Mouse (Mus musculus): Measurements from ENCODE around the gene Phb2. TPM values are rescaled to one million over a fixed set of nuclear protein-coding genes. Genes with fewer than 3 reads are reported as not detected.

Gene Phb2
- total RNA-seq (2023), result 186 TPM

GRCm38 (mm10) chr6:124711824-124712782 is at the start of gene Phb2, which contains the start of gene Emg1:
Phb2 (plus strand) TSS chr6:124712336.
Emg1 (minus strand) TSS chr6:124712178.

GRCm38 (mm10) chr6:124662477-124663423 is 49.4 kb upstream of the Phb2 start, which contains the start of gene Lpcat3:
Lpcat3 (plus strand) TSS chr6:124663027.

GRCm38 (mm10) chr6:124738511-124739023 is 26.4 kb downstream of the Phb2 start, which contains the start of gene Ptpn6:
Ptpn6 (minus strand) TSS chr6:124738714.

GRCm38 (mm10) chr6:124740888-124741761 is 29.0 kb downstream of the Phb2 start, which contains the start of gene Grcc10:
Grcc10 (minus strand) TSS chr6:124741374.

GRCm38 (mm10) chr6:124755831-124756595 is 43.9 kb downstream of the Phb2 start, which contains the start of the genes Gm45234 and Atn1:
Gm45234 (minus strand) TSS chr6:124756021.
Atn1 (minus strand) TSS chr6:124756524.

Other genes with a start within 250 kb of the Phb2 start
- 121 TPM for gene Clstn3, start 247.5 kb upstream of the Phb2 start, total RNA-seq (2023)
- 0.24 TPM for gene C1rl, start 219.2 kb upstream of the Phb2 start, total RNA-seq (2023)
- gene C1ra, start 199.9 kb upstream of the Phb2 start, total RNA-seq (2023), result 2.0 TPM
- 2.8 TPM for gene C1s1, start 170.0 kb upstream of the Phb2 start, total RNA-seq (2023)
- not detected for gene C1rb, start 142.0 kb upstream of the Phb2 start, total RNA-seq (2023)
- gene C1s2, start 76.3 kb upstream of the Phb2 start, total RNA-seq (2023), result 0.21 TPM
- gene Lpcat3, start 49.3 kb upstream of the Phb2 start, total RNA-seq (2023), result 82.6 TPM
- gene Emg1, start 158 bp upstream of the Phb2 start, total RNA-seq (2023), result 168 TPM
- gene Ptpn6, start 26.4 kb downstream of the Phb2 start, total RNA-seq (2023), result 178 TPM
- 265 TPM for gene Grcc10, start 29.0 kb downstream of the Phb2 start, total RNA-seq (2023)
- gene Gm45234, start 43.7 kb downstream of the Phb2 start, total RNA-seq (2023), result 1.5 TPM
- gene Atn1, start 44.2 kb downstream of the Phb2 start, total RNA-seq (2023), result 188 TPM
- 2.7 TPM for gene Eno2, start 57.3 kb downstream of the Phb2 start, total RNA-seq (2023)
- 10.8 TPM for gene Lrrc23, start 67.4 kb downstream of the Phb2 start, total RNA-seq (2023)
- gene Spsb2, start 96.3 kb downstream of the Phb2 start, total RNA-seq (2023), result 3.6 TPM
- gene Tpi1, start 102.0 kb downstream of the Phb2 start, total RNA-seq (2023), result 31.2 TPM
- 58.0 TPM for gene Usp5, start 117.1 kb downstream of the Phb2 start, total RNA-seq (2023)
- gene Cdca3, start 117.2 kb downstream of the Phb2 start, total RNA-seq (2023), result 1.8 TPM
- gene Gnb3, start 127.9 kb downstream of the Phb2 start, total RNA-seq (2023), result not detected
- 1.0 TPM for gene P3h3, start 145.4 kb downstream of the Phb2 start, total RNA-seq (2023)
- gene Gpr162, start 151.6 kb downstream of the Phb2 start, total RNA-seq (2023), result 2.3 TPM
- 458 TPM for gene Cd4, start 175.9 kb downstream of the Phb2 start, total RNA-seq (2023)
- gene Lag3, start 199.4 kb downstream of the Phb2 start, total RNA-seq (2023), result 1.6 TPM
- gene Ptms, start 207.8 kb downstream of the Phb2 start, total RNA-seq (2023), result 75.5 TPM
- 86.9 TPM for gene Mlf2, start 219.1 kb downstream of the Phb2 start, total RNA-seq (2023)